Mouse (Mus musculus): ENCODE measurements at regions not wholly inside any gene's neighbourhood (a gene's known extent, or its start where the extent isn't known, plus 50 kb on each side); places are given as distances from the start of the nearest gene placed in this dataset.
A peak's percentile ranks its signal among the peaks of the same experiment; 100 is the strongest.

DNA sequence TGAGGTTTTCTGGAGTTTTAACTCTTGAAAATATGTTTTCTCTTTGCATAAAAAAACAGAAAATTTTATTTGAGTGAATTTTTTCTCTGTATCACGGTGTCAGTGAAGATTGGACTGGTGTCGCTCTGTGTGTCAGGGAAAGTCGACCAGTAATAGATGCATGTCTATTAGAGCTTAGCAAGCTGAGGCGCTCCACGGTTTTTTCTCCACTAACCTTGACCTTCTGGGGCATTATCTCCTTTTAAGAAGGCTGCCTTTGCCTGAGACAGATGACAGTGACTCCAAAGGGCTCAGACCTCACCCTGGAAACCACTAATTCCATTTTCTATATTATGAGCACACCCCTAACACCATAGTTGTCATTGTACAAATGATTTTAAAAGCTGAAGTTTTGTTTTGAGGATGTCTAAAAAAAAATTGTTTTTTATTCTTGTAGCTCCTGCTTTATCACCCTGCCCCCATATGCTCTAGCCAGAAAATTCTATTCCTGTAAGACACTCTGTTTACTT is 561.8 kb downstream of the Gm43517 start:
- DNase-seq, result no peak

DNA sequence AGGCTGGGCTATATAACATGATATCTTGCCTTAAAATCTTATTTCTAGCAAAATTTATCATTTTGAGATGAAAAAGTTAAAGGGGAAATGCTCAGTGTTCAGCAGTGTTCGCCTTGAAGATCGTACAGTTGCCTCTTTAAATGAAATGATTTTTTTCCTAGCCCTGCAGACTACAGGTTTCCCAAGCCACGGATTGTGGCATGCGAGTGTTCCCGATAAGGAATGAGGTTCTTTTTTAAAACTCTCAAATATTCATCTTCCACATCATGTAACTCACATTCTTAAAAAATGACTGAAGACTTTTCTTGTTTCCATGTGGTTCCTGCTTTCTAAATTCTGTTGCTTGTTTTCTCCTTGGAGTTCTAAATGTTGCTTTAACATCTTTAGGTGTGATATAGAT is 566.0 kb downstream of the Gm43517 start:
- DNase-seq, result no peak

DNA sequence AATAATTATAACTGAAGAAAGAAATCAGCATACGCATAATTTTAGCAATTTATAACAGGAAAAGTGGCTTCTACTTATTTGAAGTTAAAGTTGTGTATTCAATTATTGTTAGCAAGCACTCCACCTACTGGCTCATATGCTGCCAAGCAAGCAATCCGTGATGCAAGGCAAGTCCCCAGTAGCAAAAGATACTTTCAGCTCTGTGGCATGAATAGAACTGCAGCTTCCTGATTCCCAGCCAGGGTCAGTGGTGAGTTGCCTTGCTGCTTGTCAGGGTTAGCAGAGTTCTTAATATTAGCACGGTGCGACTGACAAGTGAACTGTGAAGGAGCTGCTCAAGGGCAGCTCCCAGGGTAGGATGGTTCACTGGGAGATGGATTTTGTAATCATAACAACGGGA is 566.8 kb downstream of the Gm43517 start:
- DNase-seq, result peak; percentile 34 to 51

DNA sequence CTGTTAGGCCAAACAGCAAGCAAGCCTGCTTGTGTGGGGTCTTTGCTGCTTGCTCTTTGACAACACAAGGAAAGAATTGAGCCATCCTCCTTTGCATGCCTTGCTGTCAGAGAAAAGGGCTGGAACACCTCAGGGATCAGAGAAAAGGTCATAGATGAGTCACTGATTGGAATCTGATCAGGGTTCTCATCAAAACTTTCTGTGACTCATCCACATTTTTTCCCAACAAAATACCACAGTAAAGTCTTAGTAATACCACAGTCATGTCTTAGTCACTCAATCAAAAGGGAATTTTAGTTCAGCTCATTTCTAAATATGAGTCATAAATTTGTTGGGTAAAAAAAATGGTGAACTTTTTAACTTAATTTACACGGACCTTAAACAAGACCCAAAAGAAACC is 583.1 kb downstream of the Gm43517 start:
- no peak for DNase-seq

DNA sequence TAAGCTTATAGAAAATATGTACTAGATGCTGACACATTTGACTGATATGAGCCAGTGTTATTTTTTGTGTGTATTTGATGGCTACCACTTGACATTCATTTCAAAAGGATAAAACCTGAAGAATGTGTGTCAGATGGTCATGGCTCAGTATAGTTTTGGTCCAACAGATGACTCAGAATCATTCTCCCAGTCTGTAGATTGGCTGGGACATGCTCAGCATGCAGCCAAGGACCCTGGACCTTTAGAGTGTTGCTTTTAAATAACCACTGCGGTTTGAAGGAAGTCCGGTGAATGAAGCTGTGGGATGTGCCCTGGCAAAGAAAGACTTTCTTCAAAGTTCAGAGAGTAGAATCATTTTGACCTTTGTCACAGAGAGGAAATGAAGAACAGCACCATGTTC is 584.6 kb downstream of the Gm43517 start:
- no peak for DNase-seq

DNA sequence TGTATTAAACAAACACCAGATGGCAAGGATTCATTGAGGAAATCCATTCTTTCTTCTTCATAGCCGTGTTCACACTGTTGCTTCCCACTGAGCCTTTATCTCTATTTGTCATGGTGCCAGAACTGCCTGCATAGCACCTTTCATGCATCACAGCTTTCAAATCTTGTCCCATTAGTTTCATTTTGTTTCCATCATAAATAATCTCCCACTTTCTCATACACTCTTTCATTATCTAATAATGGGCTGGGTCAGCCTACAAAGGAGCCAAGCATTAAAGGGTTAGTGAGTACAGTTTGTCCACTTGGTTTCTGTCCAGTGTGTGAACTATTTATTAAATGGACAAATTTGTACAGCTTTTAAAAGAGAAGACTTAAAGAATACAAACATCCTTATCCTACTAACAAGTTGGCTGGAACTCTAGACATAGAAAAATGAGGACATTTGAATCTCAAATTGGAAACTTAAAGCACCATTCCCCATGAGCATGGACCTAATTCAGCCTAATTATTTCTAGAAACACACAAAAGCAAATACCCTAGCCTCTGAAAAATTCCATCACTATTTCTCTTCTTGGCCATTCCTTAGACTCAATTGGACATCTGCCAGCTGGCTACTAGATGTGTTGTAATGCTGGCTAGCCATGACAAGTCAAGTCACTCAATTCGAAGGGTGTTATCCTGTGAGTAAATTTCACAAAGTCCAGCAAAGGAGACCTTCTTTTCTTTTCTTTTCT is 589.8 kb downstream of the Gm43517 start:
- DNase-seq, result peak; percentile 55 to 64

DNA sequence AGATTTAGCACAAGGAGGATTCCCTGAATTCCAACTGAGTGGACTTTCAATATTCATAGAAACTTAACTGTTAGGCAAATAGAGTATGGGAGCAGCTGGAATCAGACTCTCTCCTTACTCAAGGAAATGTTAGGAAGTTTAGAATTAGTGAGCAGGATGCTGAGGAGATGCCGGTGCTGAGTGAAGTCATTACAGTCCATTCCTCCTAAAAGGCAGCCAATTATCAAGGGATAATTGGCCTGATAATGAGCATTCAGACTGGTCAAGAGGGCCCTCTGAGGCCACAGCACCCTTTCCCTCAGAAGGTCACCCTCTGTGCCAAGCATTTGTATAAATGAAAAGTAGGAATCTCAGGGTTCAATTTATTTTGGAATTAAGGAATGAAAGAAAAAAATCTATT is 590.6 kb downstream of the Gm43517 start:
- no peak for DNase-seq

DNA sequence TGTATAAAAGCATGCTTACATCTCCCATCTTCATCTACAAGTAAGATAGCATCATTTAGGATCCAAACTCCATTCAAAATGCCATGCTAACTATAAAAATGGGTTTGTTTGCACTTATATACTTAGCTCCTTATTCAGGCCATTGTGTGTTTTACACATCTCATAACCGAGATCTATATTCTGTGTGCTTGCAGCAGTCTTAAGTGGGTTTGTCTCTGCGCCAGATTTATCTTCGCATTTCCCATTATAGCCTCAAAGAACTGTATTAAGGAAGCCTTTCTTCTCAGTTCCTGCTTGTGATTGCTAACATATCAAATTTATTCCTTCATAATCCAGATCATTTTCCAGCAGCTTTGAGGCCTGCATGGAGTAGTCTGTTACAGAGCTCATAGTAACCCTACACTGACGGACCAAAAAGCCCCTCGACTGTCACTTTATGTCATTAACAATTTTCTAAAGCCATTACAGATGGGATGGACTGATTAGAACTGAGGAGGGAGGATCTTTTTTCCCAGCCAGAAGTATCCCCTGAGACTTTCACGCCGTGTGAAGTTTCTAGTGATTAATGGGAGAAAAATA is 607.6 kb downstream of the Gm43517 start:
- DNase-seq, result no peak

DNA sequence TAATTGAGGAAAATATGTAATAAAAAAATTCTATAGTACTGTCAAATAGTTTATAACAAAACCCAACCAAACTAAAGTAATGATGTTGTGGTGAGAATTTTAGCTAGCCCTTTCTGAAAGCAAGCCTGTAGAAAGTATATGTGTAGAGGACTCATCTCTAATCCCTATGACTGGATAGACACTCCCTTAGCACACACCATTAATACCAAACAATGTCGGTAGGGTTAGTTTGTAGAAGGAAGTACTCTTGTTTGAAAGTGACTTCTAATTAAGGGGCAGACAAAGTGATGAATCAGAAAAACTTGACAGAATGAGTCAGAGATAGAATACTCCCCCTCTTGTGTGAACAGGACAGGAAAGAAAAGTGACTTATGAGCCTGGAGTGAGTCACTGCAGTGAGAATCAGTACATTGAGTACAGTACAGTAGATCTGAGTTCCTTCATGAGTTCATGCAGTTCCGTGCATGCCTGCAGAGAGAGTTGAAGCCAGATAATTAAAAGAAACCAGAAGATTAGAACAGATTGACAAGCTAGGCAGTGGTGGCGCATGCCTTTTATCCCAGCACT is 610.0 kb downstream of the Prkd1 start:
- no peak for DNase-seq

DNA sequence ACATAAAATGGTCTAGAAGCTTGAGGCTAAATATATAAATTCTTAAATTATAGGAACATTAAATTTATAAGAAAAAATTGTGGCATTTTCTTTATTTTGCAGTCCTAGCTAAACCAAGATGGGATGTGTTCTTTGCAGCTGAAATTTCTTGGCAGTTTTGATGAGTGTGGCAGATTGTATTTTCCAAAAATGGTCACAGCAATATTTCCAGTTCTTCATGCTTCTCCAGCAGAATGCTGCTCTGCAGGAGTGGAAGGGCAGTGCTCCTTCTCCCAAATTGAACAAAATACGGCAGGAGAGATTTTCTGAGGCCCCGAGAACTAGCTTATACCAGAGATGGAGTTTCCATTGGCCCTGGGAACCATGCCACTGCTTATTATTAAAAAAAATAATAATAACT is 587.6 kb downstream of the Prkd1 start:
- DNase-seq, result no peak

DNA sequence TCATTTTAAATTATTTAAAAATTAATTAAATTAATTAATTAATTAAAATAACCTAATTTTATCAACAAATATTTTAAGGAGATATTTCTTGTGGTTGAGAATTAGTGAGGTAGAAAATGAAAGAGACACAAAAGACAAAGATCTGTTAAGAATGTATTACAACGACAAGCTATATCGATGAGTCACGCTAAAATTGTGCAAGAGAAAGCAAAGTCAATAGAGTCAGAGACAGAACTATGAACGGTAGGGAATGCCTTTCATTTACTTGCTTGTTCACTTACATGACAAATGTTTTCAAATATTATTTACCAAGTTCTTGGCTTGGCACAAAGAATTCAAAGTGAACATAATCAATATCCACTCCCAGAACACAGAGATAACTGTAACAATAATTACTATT is 582.5 kb downstream of the Prkd1 start:
- no peak for DNase-seq

DNA sequence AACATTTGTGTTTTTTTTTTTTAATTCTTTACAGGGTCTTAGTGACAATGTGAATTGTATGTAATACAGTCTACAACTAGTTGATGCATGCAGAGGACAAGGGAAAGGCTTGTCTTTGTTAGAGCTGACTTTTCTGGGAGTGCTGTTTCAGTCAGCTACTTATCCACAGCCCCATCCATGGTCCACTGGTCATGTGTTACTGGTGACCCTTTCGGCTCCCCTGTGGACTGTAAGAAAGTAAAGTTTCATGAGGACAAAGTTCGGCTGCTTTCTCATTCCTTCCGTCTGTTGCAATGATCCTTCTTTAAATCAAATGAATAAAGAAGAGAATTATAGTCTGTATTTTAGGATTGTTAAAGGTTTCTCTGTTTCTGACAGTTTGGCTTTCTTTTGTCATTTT is 577.1 kb downstream of the Prkd1 start:
- no peak for DNase-seq

DNA sequence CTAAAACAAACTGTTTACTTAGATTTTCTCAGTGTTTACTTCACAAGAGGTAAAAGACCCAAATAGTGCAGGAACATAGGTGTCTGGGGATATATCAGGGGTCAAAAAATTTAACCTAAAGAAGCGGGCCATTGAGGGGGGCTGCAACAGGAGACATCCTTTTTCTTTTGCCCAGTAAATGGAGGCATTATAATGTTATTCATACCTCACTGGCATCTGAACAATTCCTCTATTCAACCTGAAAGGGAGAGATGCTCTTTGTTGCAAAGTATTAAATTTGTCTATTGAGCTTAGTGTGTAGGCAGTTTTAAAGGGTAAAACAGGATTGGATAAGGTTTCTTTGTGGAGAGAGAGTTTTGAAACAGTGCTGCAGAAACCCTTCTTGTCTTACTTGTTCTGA is 576.5 kb downstream of the Prkd1 start:
- DNase-seq, result no peak

DNA sequence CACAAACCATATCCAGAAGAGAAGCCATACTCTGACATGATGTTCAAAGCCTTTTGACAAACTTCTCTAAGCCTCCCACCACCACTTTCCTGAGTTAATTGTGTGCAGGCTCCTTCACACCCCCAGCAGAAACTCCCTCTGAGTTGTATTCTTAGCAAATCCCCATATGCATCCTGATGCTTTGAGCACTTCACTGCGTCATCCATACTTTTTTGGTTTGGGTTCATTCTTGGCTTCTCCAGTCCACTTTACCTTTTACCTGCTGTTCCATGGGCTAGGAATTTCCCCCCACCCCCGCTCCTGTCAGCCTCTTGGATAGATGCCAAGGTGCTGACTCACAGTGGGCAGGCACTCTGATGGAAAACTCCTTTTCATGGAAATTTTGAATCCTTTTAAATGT is 575.2 kb downstream of the Prkd1 start:
- DNase-seq, result peak; percentile 22 to 34

DNA sequence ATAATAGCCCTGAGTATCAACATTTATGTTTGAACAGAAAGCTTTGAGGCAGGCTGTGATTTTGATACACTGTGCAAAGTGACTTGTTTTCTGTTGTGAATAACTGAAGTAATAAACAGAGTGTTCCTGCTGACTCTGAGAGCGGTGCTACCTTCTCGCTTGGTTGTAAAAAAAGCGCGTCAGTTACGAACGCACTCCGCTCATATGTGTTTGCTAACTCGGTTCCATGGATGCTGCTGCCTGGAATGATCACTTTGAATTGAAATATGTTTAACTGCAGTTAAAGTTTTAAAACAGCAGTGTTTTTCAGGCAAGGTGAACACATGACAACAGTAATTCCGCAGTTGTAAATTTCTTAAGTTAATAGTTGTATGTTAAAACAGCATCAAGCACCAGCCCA is 567.7 kb downstream of the Prkd1 start:
- DNase-seq, result peak; percentile 2 to 5

DNA sequence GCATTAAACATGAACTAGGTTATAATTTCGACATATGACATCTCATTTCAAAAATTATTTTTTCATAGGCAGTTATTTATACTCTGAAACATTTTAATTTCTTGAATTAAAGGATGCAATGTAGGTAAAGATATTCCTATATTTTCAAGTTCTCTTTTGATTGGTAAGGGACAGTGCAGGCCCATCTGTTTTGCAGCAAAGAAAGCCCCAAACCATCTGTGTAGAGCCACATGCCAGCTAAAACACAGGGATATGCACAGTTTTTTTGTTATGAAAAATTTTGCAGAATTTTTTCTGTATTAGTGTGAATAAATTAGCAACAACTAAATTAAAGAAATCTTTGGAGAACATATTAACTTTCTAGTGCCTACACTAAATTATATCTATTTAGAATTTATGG is 567.3 kb downstream of the Prkd1 start:
- DNase-seq, result peak; percentile 33 to 47

DNA sequence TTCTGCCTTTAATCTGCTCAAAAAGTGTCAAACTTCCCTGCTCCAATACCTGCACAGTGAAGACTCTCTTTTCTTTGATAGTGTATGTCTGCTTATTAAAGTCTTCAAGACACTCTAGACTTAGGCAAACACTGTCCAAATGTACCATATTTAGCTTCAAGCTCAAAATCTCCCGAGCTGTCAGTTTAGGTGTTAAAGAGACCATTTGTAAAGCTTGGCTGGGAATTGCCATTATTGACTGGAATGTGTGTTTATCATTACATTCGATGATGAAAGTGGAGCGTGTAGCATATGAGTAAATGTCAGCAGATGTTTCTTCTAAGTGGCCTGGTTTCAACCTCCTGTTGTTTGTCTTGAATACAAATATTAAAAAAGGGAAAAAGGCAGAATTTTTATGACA is 564.4 kb downstream of the Prkd1 start:
- no peak for DNase-seq

DNA sequence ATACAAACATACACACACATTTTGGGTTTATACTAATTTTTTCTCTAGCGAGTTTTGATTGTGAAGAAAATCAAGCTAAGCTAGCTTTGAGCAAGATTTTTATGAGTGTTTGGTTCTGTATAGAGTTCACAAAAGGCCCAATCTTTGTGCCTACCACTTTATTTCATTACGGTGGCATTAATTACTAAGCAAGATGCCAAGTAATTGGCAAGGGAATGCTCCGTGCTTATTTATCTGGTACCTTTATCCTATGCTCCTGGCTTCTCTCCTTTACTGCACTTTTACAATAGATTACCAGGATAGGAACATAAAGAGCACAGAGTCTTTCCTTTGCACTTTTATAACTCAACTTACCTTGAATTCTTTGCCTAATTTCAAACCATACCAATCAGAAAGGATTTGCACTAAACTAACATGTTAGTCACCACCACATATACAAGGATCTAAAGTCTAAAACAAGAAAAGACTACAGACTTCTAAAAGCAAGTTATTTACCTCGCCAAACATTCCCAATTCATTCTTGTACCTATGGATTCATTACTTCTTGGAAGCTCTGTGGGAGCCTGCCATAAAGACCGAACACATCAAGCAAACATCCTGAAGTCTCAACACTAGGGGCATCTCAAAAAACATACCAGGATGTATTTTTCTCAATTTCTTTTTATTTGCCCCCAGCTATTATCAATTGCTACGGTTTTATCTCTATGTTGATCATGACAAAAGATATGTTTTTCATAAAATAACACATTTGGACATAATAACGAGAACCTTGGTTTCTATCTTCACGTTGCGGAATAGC is 537.5 kb downstream of the Prkd1 start:
- no peak for DNase-seq

DNA sequence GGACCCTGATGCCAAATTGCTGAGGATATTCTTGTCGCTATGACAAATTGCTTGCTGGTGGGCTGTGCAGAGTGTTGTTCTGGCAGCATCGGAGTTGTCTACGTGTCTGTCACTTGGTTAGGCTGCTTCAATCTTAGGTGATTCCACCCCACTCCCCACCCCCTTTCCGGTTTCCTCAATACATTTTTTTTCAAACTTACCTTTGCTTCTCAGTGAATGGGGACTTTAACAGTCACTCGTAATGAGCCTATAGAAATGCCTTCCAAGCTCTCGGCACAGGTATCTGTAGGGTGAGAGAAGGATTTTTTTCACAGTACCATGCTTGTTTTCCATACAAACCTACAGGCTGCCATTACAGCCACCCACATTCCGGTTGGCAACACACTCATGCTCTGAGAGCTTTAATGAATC is 536.8 kb downstream of the Prkd1 start:
- no peak for DNase-seq

DNA sequence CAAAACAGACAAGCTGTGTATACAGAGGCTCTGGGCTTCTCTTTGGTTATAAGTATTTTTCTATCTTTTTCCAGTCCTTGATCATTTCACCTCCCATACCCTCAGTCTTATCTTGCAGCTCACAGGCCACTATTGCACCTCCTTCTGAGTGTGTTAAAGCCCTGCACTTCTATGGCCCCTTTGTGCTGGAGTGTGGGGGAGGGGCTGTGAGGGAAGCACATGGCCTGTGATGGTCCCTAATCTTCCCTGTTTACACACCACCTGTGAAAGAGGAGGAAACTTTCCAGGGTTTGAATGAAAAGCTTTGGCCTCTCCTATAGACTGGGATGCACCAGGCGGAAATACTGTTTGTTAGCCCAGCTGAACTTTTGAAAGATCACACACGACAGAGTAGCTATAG is 533.0 kb downstream of the Prkd1 start:
- DNase-seq, result no peak

DNA sequence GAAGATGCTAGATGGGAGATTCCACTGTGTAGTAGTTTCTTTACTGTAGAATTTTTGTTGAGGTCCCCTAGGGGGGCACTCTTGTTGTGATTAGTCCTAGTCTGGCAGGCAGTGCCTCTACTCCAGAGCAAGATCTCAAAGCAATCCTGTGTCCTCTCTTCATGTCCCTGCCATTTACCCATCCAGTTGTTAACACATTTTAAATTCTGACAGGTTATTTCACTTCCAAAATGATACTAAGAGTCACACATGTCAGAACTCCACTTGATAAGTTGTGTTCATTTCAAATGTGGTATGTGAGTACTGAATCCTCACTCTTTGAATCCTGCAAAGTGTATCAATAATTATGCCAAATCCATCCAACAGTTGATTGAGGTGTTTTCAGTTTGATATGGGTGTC is 530.6 kb downstream of the Prkd1 start:
- DNase-seq, result no peak

DNA sequence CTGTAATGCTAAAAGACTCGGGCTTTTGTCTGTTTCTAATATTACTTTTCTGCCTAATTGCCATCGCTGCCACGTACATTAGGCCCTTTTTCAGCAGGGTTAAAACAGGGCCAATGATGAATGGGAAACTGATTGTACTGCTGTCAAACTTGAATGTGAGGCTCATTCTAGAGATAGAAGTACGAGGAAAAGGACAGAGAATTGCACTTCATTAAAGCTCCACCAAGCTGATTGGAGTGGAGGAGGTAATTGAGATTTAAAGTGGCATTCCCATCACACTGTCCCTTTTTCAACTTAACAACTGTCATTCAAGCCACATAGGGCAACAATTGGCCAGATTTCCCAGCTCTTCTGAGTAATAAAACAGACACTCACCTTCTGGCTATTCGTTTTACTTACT is 526.8 kb downstream of the Prkd1 start:
- DNase-seq, result no peak

DNA sequence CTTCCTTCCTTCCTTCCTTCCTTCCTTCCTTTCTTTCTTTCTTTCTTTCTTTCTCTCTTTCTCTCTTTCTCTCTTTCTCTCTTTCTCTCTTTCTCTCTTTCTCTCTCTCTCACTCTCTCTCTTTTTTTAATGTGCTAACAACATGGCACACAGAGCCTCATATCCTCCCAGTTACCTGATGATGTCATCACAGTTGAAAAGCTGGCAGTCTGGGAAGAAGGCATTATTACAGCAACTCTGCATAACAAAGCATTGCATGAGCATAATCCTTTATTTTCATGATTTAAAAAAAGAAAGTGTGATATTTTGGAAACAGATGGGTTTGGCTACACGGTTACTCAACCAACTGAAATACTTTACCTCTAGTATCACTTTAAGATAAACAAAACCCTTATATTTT is 525.9 kb downstream of the Prkd1 start:
- DNase-seq, result no peak

DNA sequence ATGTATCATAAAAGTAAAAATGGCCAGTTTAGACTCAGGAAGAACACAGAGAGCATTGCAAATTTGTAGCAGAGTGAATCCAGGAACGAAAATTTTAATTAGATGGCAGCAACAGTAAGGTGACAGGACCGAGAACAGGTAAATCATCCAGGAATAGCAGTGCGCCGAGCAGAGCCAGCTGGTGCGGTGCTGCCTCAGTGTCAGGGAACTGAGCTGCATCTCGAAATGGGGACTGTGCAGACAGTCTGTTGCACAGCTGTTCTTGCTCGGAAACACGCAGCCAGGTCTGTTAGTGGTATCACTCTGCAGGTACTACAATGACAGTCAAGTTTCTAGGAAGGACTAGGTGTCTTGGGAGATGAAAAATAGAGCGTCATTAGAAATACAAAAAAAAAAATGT is 490.8 kb downstream of the Prkd1 start:
- peak in 1 of 2 experiments; percentile 1 for DNase-seq
